Mouse (Mus musculus) stomach, postnatal 0 days (tissue): Measurements from ENCODE around the gene Tulp2. TPM values are rescaled to one million over a fixed set of nuclear protein-coding genes. Genes with fewer than 3 reads are reported as not detected.
A peak's percentile ranks its signal among the peaks of the same experiment; 100 is the strongest.
"Not testable (repeated sequence)": the region's sequence is repeated elsewhere in the genome, so short reads cannot be mapped to it uniquely, and the experiment has no call there.

Experiments
- ATAC-seq: fragments of 200-750 bp; cut with Nextera tagmentation; 2 replicates; pipeline ENCODE4 v1.8.0; 2017; ENCODE audit not compliant: low FRiP score, low TSS enrichment
- DNase-seq: peaks from one replicate; pipeline ENCODE4 v3.0.0-alpha.2; 2016; ENCODE audit warnings: low spot score
- H3K27ac ChIP-seq: fragments of 300-500 bp; sonication (generic); replicated peaks from 2 replicates; pipeline ENCODE4 v1.5.1; 2014; ENCODE audit warnings: mild to moderate bottlenecking, control low read depth
- H3K27me3 ChIP-seq: fragments of 300-500 bp; sonication (generic); 2 replicates; pipeline ENCODE4 v1.6.1; 2014; ENCODE audit warnings: low read length; ENCODE audit not compliant: control insufficient read depth, insufficient read depth
- H3K36me3 ChIP-seq: fragments of 300-500 bp; sonication (generic); 2 replicates; pipeline ENCODE4 v1.6.1; 2014; ENCODE audit warnings: low read length, mixed read lengths; ENCODE audit not compliant: control insufficient read depth, insufficient read depth
- H3K4me1 ChIP-seq: fragments of 300-500 bp; sonication (generic); replicated peaks from 2 replicates; pipeline ENCODE4 v1.6.1; 2014; ENCODE audit warnings: antibody characterized with exemption; ENCODE audit not compliant: control insufficient read depth, insufficient read depth
- H3K4me2 ChIP-seq: fragments of 300-500 bp; sonication (generic); replicated peaks from 2 replicates; pipeline ENCODE4 v1.6.1; 2014; ENCODE audit warnings: low read depth, mild to moderate bottlenecking, control low read depth, moderate library complexity
- H3K4me3 ChIP-seq: fragments of 300-500 bp; sonication (generic); 2 replicates; pipeline ENCODE4 v1.5.1; 2014; ENCODE audit warnings: low read depth, low read length, control low read depth
- H3K9ac ChIP-seq: fragments of 300-500 bp; sonication (generic); 2 replicates; pipeline ENCODE4 v1.6.1; 2014; ENCODE audit warnings: mild to moderate bottlenecking, low read length, control low read depth, mixed read lengths
- H3K9me3 ChIP-seq: fragments of 300-500 bp; sonication (generic); 2 replicates; pipeline ENCODE4 v1.6.1; 2016; ENCODE audit warnings: low read length; ENCODE audit not compliant: control insufficient read depth
- CTCF ChIP-seq: IDR thresholded peaks from 2 replicates; pipeline ENCODE4 v1.5.1; 2016; ENCODE audit warnings: antibody characterized with exemption, low read depth, mild to moderate bottlenecking, moderate library complexity
- EP300 ChIP-seq: optimal IDR thresholded peaks from 2 replicates; pipeline ENCODE3; 2016; ENCODE audit warnings: antibody characterized with exemption
- WGBS: fragments of 180-500 bp; shearing (Covaris S2); extraction: QIAGEN DNeasy Blood & Tissue Kit; methylation state at CpG from one replicate; pipeline ENCODE4 v1.1.7; 2014; 5-methylcytosine and 5-hydroxymethylcytosine counted together
- polyA plus RNA-seq: library from polyadenylated mRNA; unstranded; fragments of >200 nt; fragmentation: Nextera tagmentation; extraction: Ambion mirVana; gene quantifications from 2 replicates; pipeline ENCODE4 v1.2.1, GENCODE M21; 2015

The Tulp2 gene
- polyA plus RNA-seq, 1 experiment from 2014 or later: 0.32 TPM

GRCm38 (mm10) chr7:45522957-45523676 is 41.4 kb downstream of the Tulp2 start:
- Histone ChIP-seq H3K4me3 (peak overlapping the region; percentile 8; the same call in 1 of the 2 replicates), H3K4me1 (0 out of 2 replicates have a peak, but pooled peaks cover 6% of the 10 kb centered on the region), H3K27ac (0 out of 2 replicates have a peak overlapping the region, but pooled peaks have one; percentile 13), H3K27me3 (no peaks in the 10 kb centered on the region), H3K36me3 (peaks cover 4% of the 10 kb centered on the region; the same call in 1 of the 2 replicates), H3K4me2 (peak overlapping the region; percentile 35), H3K9me3 (no peaks in the 10 kb centered on the region), H3K9ac (peak overlapping the region; percentile 38; the same call in 1 of the 2 replicates)
- ATAC-seq: no peak
- no peak for DNase-seq
- WGBS: 67% methylated on average over 18 of the region's 18 CpGs
- TF ChIP-seq EP300 (no peak), CTCF (no peak)

- ATAC-seq: no peak
- Histone ChIP-seq H3K4me2 (peak overlapping the region; percentile 19), H3K9ac (0 out of 2 replicates have a peak overlapping the region, but pooled peaks have one; percentile 38), H3K27ac (no peak overlapping the region), H3K4me3 (peak overlapping the region; percentile 8; the same call in 1 of the 2 replicates), H3K9me3 (no peaks in the 10 kb centered on the region), H3K4me1 (0 out of 2 replicates have a peak, but pooled peaks cover 6% of the 10 kb centered on the region), H3K36me3 (peaks cover 4% of the 10 kb centered on the region; the same call in 1 of the 2 replicates), H3K27me3 (no peaks in the 10 kb centered on the region)
- WGBS: 73% methylated on average over 12 of the region's 13 CpGs
- TF ChIP-seq CTCF (no peak), EP300 (no peak)
- no peak for DNase-seq
Measured at GRCm38 (mm10) chr7:45523678-45524170, 42.0 kb downstream of the Tulp2 start.

GRCm38 (mm10) chr7:45524841-45525621 is 43.4 kb downstream of the Tulp2 start:
- peak overlapping the region; percentile 76 for H3K4me3 ChIP-seq
- peak overlapping the region; percentile 88 for H3K4me2 ChIP-seq
- DNase-seq: peak; percentile 48
- peaks cover 4% of the 10 kb centered on the region; the same call in 1 of the 2 replicates for H3K36me3 ChIP-seq
- peak overlapping the region; percentile 93 for H3K9ac ChIP-seq
- H3K27me3 ChIP-seq: no peaks in the 10 kb centered on the region
- no peaks in the 10 kb centered on the region for H3K9me3 ChIP-seq
- peak overlapping the region; percentile 97 for H3K27ac ChIP-seq
- H3K4me1 ChIP-seq: 0 out of 2 replicates have a peak, but pooled peaks cover 6% of the 10 kb centered on the region
- TF ChIP-seq EP300 (no peak), CTCF (no peak)
- ATAC-seq: peak; percentile 18
- WGBS: 19% methylated on average over 12 of the region's 12 CpGs

GRCm38 (mm10) chr7:45525809-45526473 is 44.3 kb downstream of the Tulp2 start, which contains the start of the genes Ppp1r15a and Plekha4:
TSS of gene Ppp1r15a (minus strand) at chr7:45526268.
TSS of gene Plekha4 (plus strand) at chr7:45526330.
- no peaks in the 10 kb centered on the region for H3K27me3 ChIP-seq
- peak within 1 kb of the TSS; percentile 97 for H3K27ac ChIP-seq
- H3K9ac ChIP-seq: peak within 1 kb of the TSS; percentile 93
- H3K9me3 ChIP-seq: no peaks in the 10 kb centered on the region
- H3K4me3 ChIP-seq: peak within 1 kb of the TSS; percentile 76
- ATAC-seq: peak; percentile 93
- H3K4me1 ChIP-seq: 0 out of 2 replicates have a peak, but pooled peaks cover 6% of the 10 kb centered on the region
- H3K4me2 ChIP-seq: peak within 1 kb of the TSS; percentile 88
- under 1% methylated on average over 54 of the region's 54 CpGs for WGBS
- TF ChIP-seq CTCF (no peak), EP300 (peak; percentile 76)
- peak; percentile 97 for DNase-seq
- H3K36me3 ChIP-seq: peaks cover 4% of the 10 kb centered on the region; the same call in 1 of the 2 replicates

GRCm38 (mm10) chr7:45526474-45527120 is 44.9 kb downstream of the Tulp2 start:
- peaks cover 4% of the 10 kb centered on the region; the same call in 1 of the 2 replicates for H3K36me3 ChIP-seq
- no peaks in the 10 kb centered on the region for H3K27me3 ChIP-seq
- no peaks in the 10 kb centered on the region for H3K9me3 ChIP-seq
- H3K27ac ChIP-seq: peak overlapping the region; percentile 97
- H3K4me1 ChIP-seq: 0 out of 2 replicates have a peak, but pooled peaks cover 6% of the 10 kb centered on the region
- peak overlapping the region; percentile 93 for H3K9ac ChIP-seq
- DNase-seq (no peak), ATAC-seq (no peak)
- H3K4me2 ChIP-seq: peak overlapping the region; percentile 47
- peak overlapping the region; percentile 76 for H3K4me3 ChIP-seq
- 24% methylated on average over 7 of the region's 7 CpGs for WGBS
- TF ChIP-seq EP300: peak; percentile 68
- TF ChIP-seq CTCF: peak; percentile 59

GRCm38 (mm10) chr7:45527169-45527568 is 45.5 kb downstream of the Tulp2 start:
- ATAC-seq, H3K36me3 ChIP-seq, H3K9ac ChIP-seq, H3K27ac ChIP-seq, H3K27me3 ChIP-seq, H3K4me3 ChIP-seq, H3K9me3 ChIP-seq, H3K4me1 ChIP-seq, DNase-seq: not testable (repeated sequence)
- peak overlapping the region; percentile 47; the same call in 1 of the 2 replicates for H3K4me2 ChIP-seq
- 93% methylated on average over 6 of the region's 6 CpGs for WGBS
